Mouse (Mus musculus) forebrain, embryonic 12.5 days (tissue): ENCODE data around the gene Dpy19l1. TPM values are rescaled to one million over a fixed set of nuclear protein-coding genes. Genes with fewer than 3 reads are reported as not detected.
A peak's percentile ranks its signal among the peaks of the same experiment; 100 is the strongest.

Experiments used
- ATAC-seq: fragments of 200-750 bp; cut with Nextera tagmentation; 2 replicates; pipeline ENCODE4 v1.8.0; 2017; ENCODE audit warnings: moderate TSS enrichment; ENCODE audit not compliant: low FRiP score
- H3K27ac ChIP-seq: fragments of 300-500 bp; sonication (generic); 2 replicates; pipeline ENCODE4 v1.5.1; 2016; ENCODE audit warnings: mild to moderate bottlenecking
- H3K27me3 ChIP-seq: fragments of 300-500 bp; sonication (generic); 2 replicates; pipeline ENCODE4 v1.6.1; 2016; ENCODE audit warnings: mild to moderate bottlenecking
- H3K36me3 ChIP-seq: fragments of 300-500 bp; sonication (generic); replicated peaks from 2 replicates; pipeline ENCODE4 v1.6.1; 2016; ENCODE audit warnings: mild to moderate bottlenecking
- H3K4me1 ChIP-seq: fragments of 300-500 bp; sonication (generic); 2 replicates; pipeline ENCODE4 v1.6.1; 2016
- H3K4me2 ChIP-seq: fragments of 300-500 bp; sonication (generic); 2 replicates; pipeline ENCODE4 v1.6.1; 2016; ENCODE audit warnings: mild to moderate bottlenecking, moderate library complexity
- H3K4me3 ChIP-seq: fragments of 300-500 bp; sonication (generic); replicated peaks from 2 replicates; pipeline ENCODE4 v1.5.1; 2016; ENCODE audit warnings: mild to moderate bottlenecking
- H3K9ac ChIP-seq: fragments of 300-500 bp; sonication (generic); 2 replicates; pipeline ENCODE4 v1.6.1; 2016; ENCODE audit warnings: mild to moderate bottlenecking
- H3K9me3 ChIP-seq: fragments of 300-500 bp; sonication (generic); 2 replicates; pipeline ENCODE4 v1.6.1; 2016
- WGBS: fragments of 180-500 bp; shearing (Covaris S2); methylation state at CpG from one replicate; pipeline ENCODE4 v1.1.7; 2016; 5-methylcytosine and 5-hydroxymethylcytosine counted together
- polyA plus RNA-seq: library from polyadenylated mRNA; unstranded; fragments of >200 nt; fragmentation: Nextera tagmentation; extraction: Ambion mirVana; gene quantifications from 2 replicates; pipeline ENCODE4 v1.2.1, GENCODE M21; 2016

Gene Dpy19l1
- polyA plus RNA-seq = 10.1 and 14.4 TPM in 2 replicates

DNA sequence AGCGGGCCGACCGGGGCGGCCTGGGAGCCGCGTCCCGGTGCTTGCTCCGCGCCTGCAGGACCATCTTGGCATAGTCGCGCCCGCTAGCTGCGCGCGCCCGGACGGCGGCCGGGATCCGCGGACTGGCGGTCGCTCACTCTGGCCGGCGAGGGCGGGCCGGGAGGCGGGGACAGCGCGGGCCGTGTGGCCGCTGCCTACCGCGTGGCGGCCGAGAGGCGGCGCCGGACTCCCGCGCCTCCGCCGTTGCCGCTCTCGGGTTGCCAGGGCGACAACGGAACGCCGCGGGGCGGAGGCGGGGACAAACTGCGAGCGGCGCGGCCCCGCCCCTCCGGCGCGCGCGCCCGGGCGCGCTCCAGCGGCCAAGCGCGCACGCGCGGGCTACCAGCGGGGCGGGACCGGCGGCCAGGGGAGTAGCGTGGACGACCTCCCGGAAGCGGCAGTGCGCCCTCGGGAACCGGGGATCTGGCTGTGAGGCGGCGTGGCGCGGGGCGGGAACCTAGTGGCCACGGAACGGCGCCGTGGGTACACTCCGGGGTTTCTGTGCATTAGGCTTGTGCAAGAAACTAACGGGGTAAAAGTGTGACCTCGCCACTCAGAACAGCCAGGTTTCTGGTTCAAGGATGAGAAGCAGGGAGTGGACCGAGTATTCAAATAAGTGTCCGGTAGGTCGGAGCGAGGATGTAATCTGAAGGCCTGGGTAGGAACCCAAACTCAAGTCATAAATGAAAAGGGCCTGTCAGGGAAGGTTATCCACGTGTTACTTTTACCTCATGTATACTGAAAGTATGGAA is at the start of gene Dpy19l1:
Gene Dpy19l1, minus strand, starts transcription at position 74 of the 791 bp plus-strand sequence.
- Histone ChIP-seq H3K27me3 (no peaks in the 10 kb centered on the region), H3K9me3 (no peaks in the 10 kb centered on the region), H3K36me3 (no peaks in the 10 kb centered on the region), H3K27ac (peak within 1 kb of the TSS; percentile 92), H3K4me2 (peak within 1 kb of the TSS; percentile 66), H3K4me3 (peak within 1 kb of the TSS; percentile 78), H3K4me1 (peaks cover 17% of the 10 kb centered on the region), H3K9ac (peak within 1 kb of the TSS; percentile 83)
- peak; percentile 97 for ATAC-seq
- under 1% methylated on average over 88 of the region's 99 CpGs for WGBS

DNA sequence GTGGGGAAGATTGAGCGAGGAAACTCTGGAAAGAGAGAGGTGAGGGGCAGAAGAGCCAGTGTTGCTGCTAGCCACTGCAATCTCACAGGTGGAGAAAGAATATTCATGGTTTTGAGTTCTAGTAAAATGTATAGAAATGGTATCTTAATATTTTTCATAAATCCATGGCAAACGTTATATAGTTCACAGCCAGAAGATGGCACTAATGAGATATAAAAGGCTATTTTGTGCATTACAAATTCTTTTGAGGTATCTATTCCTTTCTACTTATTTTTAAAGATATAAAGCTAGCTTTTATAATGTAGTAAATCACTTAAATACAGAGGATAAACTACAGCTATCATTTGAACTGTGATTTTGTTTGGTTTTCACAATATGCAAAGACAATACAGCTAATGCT is 35.2 kb upstream of the Dpy19l1 start:
- Histone ChIP-seq H3K27ac (no peak overlapping the region), H3K9ac (no peak overlapping the region), H3K4me3 (no peak overlapping the region), H3K4me2 (no peak overlapping the region), H3K36me3 (no peaks in the 10 kb centered on the region), H3K9me3 (no peaks in the 10 kb centered on the region), H3K27me3 (no peaks in the 10 kb centered on the region), H3K4me1 (no peaks in the 10 kb centered on the region)
- ATAC-seq = no peak
- WGBS = 50% methylated on average over 2 of the region's 2 CpGs

DNA sequence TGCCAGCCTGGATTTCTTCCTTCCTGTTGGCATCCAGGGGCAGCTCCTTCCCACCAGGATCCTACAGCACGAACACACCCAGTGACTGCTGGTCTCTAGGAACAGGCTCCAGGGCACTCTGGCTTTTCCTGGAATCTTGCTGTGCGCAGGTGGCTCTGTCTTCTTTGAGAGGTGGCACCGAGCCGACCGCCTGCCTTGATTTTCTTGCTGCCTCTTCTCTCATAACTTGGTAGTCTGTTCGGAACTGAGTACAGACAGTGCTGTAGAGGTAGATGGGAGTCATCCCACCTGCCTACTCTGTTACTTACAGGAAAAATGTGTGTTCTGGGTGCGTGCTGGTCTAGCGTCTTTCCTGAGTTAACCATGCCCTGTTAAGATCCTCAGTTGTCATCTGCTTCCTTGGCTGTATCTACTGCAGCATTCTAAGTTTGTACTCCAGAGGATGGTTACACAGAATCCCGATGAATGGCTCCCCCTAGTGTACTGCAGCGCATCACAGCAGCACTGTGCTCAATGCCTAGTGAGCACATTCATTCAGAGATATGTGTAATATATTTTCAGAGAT is 13.7 kb upstream of the Dpy19l1 start:
- H3K4me3 ChIP-seq = no peak overlapping the region
- H3K27ac ChIP-seq = no peak overlapping the region
- 63% methylated on average over 10 of the region's 10 CpGs for WGBS
- peak; percentile 60; the same call in 1 of the 2 replicates for ATAC-seq
- H3K9me3 ChIP-seq = no peaks in the 10 kb centered on the region
- no peaks in the 10 kb centered on the region for H3K36me3 ChIP-seq
- H3K27me3 ChIP-seq = no peaks in the 10 kb centered on the region
- H3K4me2 ChIP-seq = no peak overlapping the region
- no peaks in the 10 kb centered on the region for H3K4me1 ChIP-seq
- H3K9ac ChIP-seq = no peak overlapping the region

DNA sequence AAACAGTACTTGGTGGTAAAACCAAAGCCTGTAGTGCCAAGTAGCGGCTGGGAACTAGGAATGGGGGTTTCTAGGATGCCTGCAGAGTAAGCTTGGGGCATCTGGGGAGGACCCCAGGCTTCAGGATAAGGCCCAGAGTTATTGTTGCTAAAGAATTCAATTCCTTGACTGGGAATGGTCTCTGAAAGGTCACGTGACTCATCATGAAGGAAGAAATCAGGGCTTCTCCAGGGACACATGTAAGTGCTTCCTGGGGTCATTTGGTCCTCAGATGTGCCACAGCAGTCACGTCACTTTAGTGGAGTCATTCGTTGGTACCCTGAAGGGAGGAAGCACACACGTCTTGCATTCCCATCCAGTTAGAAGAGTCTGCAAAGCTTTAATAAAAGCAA is 11.1 kb upstream of the Dpy19l1 start:
- no peak overlapping the region for H3K27ac ChIP-seq
- no peaks in the 10 kb centered on the region for H3K36me3 ChIP-seq
- no peaks in the 10 kb centered on the region for H3K9me3 ChIP-seq
- no peak overlapping the region for H3K4me2 ChIP-seq
- no peak overlapping the region for H3K4me3 ChIP-seq
- H3K27me3 ChIP-seq = no peaks in the 10 kb centered on the region
- H3K9ac ChIP-seq = no peak overlapping the region
- ATAC-seq = no peak
- H3K4me1 ChIP-seq = no peaks in the 10 kb centered on the region
- WGBS = 85% methylated on average over 5 of the region's 5 CpGs

DNA sequence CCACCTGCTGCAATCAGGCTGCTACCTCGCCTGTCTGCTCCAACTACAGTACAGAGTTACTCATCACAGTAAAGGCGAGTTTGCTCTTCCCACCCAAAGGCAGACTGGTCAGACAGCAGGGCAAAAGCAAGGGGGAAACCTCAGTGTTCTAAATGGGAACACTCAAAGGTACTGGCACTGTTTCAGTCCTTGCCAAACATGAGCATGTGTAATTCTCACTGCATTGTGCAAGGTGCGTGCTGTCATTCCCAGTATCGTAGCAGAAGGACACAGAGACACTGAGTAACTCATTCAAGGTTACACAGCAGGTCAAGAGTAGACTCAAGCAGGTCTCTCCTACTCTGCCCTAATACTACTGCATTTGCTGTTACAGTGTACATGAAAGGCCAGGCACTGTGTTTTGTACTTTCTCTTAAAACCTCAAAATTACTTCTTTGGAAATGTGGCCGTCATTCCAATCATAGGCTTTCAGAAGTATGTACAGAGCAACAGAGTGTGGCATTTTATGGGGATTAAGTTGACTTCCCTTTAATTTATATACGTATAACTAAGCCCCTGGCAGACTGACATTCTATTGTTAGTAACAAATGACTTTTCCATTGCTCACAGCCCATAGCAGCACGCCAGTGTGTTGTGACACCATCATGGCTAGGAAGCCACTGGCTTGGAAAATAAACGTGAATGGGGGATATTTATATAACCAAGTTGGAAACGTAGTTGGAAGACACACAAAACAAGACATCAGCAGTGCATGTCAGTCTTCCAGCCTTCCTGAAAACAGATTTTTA is 10.5 kb upstream of the Dpy19l1 start:
- H3K27me3 ChIP-seq = no peaks in the 10 kb centered on the region
- no peak overlapping the region for H3K27ac ChIP-seq
- no peaks in the 10 kb centered on the region for H3K36me3 ChIP-seq
- H3K9ac ChIP-seq = no peak overlapping the region
- 77% methylated on average over 9 of the region's 9 CpGs for WGBS
- no peak overlapping the region for H3K4me3 ChIP-seq
- no peak for ATAC-seq
- no peak overlapping the region for H3K4me2 ChIP-seq
- H3K9me3 ChIP-seq = no peaks in the 10 kb centered on the region
- no peaks in the 10 kb centered on the region for H3K4me1 ChIP-seq

DNA sequence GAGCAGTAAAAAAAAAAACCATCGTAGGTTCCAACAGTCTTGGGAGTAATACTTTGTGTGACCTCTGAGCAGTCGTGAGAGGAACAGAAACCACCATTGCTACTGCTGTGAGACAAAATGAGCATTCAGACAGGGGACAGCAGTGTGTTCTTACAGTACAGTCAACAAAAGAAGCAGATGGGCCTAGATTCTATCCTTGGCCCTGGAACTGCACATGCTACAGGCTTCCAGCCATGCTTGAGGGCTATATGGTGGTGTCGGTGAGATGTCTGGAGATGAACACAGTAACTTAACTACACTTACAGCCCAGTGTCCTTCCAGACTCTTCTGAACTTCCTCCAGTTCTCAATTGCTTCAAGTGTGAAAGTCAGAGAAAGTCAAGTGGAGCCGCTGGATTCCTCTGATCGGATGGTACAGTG is 9.2 kb upstream of the Dpy19l1 start:
- no peaks in the 10 kb centered on the region for H3K4me1 ChIP-seq
- H3K9ac ChIP-seq = no peak overlapping the region
- H3K4me2 ChIP-seq = no peak overlapping the region
- no peak for ATAC-seq
- H3K4me3 ChIP-seq = no peak overlapping the region
- WGBS = 93% methylated on average over 5 of the region's 5 CpGs
- no peaks in the 10 kb centered on the region for H3K27me3 ChIP-seq
- H3K9me3 ChIP-seq = no peaks in the 10 kb centered on the region
- H3K27ac ChIP-seq = no peak overlapping the region
- H3K36me3 ChIP-seq = no peaks in the 10 kb centered on the region

DNA sequence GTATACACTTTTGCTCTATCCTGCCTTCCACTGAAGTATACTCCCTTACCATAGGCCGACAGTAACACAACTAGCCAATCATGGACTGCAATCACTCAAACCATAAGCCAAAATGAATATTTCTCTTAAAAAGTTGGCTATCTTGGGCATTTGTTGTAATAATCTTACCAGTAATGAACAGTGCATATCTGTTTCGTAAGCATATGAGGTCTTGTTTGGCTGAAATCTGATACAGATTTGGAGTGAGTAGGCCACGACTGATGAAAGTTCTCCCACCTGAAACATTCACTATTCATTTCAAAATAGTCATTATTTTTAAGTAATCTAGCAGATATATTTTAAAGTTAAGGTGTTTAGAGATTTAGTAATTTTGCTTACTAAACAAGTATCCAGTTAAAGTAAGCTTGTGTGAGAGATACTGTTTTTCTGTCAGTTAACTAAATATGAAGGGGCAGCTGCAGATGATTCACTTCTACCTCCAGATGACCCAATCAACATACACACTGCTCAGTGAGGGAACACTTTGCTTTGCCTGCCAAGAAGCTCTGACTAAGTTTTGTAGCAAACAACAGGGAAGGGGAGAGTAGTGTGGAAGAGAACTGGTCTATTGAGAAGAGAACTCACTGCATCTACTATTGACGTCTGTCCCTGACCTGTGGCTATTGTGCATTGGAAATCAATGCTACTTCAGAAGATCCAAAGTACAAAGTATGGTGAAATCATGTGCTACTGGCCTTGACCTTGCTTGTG is 8.6 kb upstream of the Dpy19l1 start:
- Histone ChIP-seq H3K36me3 (no peaks in the 10 kb centered on the region), H3K9me3 (no peaks in the 10 kb centered on the region), H3K4me2 (no peak overlapping the region), H3K27me3 (no peaks in the 10 kb centered on the region), H3K4me1 (no peaks in the 10 kb centered on the region), H3K27ac (no peak overlapping the region), H3K9ac (no peak overlapping the region), H3K4me3 (no peak overlapping the region)
- no peak for ATAC-seq
- WGBS = 85% methylated on average over 4 of the region's 4 CpGs

DNA sequence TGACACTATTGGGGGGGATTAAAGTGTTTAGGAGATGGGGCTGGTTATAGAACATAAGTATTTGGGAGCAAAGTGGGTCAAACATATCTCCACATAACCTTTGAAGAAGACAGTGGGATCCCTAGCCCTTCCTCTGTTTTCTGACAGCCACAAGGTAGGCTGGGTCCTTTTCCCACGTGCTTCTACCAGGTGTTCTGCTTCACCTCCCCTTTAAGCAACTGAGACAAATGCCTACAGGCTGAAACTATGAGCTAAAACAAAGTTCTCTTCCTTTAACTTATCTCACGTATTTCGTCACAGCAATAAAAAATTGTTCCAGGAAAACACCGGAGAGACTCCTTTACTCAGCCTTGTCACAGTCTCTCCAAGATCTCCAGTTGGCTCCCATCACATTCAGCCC is 5.9 kb upstream of the Dpy19l1 start:
- H3K27me3 ChIP-seq = no peaks in the 10 kb centered on the region
- WGBS = 90% methylated on average over 4 of the region's 4 CpGs
- H3K9ac ChIP-seq = no peak overlapping the region
- no peak overlapping the region for H3K4me2 ChIP-seq
- ATAC-seq = no peak
- no peaks in the 10 kb centered on the region for H3K36me3 ChIP-seq
- no peaks in the 10 kb centered on the region for H3K9me3 ChIP-seq
- no peak overlapping the region for H3K4me3 ChIP-seq
- no peak overlapping the region for H3K27ac ChIP-seq
- H3K4me1 ChIP-seq = 0 out of 2 replicates have a peak, but pooled peaks cover 1% of the 10 kb centered on the region

DNA sequence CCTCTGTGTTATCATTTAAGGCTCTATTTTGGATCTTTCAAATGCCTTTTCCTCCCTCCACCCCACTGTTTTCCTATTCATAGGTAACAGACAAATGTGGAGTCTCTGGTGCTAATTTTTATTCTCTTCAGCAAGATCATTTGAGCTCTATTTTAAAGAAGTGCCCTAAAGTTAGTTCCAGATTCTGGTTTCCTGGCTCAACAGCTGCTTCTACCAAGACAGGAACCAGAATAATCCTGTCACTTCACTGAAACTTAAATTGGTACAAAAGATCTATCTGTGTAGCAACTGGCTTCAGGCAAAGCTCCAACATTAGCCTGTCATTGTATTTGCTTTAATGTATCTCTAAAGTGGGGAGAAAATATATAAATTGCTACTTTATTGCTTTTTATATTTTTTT is 3.6 kb upstream of the Dpy19l1 start:
- no peaks in the 10 kb centered on the region for H3K27me3 ChIP-seq
- ATAC-seq = no peak
- H3K9me3 ChIP-seq = no peaks in the 10 kb centered on the region
- peaks cover 10% of the 10 kb centered on the region for H3K4me1 ChIP-seq
- no peak overlapping the region for H3K4me2 ChIP-seq
- no peak overlapping the region for H3K9ac ChIP-seq
- no peak overlapping the region for H3K4me3 ChIP-seq
- H3K36me3 ChIP-seq = no peaks in the 10 kb centered on the region
- no peak overlapping the region for H3K27ac ChIP-seq

DNA sequence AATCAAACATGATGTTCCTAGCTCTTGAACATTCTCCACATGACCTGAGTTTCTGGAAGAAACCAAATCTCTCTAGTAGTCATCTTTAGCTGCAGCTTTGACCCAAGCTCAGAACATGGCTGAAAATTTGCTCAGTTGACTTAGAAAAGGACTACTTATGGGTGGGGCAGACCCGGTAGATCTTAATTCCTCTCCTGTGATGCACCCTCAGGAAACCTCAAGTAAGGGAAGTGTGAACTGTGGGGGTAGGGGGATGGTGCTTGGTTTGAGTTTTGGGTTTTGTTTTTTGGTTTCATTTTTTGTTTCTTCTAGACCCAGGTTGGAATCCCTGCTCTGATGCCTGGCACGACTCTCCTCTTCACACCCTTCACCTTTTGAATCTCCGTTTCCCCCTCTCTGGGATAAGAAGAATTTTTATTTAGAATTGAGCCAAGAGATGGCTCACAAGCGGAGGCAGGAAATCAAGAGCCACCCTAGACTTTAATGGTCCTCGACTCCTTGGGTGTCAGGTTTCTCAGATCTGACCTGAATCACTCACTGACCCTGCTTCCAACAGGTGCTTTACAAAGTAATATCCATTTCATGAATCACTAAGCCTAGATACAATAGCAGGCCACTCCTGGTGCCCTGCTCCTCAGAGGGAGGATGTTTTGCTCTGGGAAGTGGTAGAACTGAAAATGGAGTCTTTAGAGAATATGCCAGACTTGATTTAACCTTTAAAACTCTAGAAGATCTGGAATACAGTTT is 2.2 kb upstream of the Dpy19l1 start:
- Histone ChIP-seq H3K36me3 (no peaks in the 10 kb centered on the region), H3K9me3 (no peaks in the 10 kb centered on the region), H3K27me3 (no peaks in the 10 kb centered on the region), H3K27ac (no peak overlapping the region), H3K4me2 (no peak overlapping the region), H3K4me3 (no peak overlapping the region), H3K9ac (no peak overlapping the region), H3K4me1 (peaks cover 17% of the 10 kb centered on the region)
- 76% methylated on average over 5 of the region's 5 CpGs for WGBS
- ATAC-seq = no peak

DNA sequence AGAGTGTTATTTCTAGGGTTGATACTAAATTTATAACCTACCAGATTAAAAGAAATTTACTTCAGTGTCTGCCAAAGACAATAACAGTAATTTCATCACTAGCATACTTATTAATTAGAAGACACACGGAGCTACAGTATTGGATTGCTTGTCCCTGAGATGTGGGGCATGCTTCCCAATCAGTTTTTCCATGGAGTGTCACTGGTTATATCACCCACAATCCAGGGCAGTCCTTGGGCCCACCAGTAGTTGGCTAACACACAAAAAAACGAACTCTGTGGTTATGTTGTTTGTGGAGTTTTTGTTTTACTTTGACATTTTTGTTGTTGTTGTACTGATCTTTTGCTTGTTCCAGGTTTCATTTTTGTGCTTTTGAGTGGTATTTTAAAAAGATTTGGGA is 1.4 kb upstream of the Dpy19l1 start:
- no peaks in the 10 kb centered on the region for H3K9me3 ChIP-seq
- no peak overlapping the region for H3K9ac ChIP-seq
- no peak overlapping the region for H3K4me2 ChIP-seq
- 67% methylated on average over 2 of the region's 2 CpGs for WGBS
- peaks cover 17% of the 10 kb centered on the region for H3K4me1 ChIP-seq
- ATAC-seq = no peak
- no peak overlapping the region for H3K4me3 ChIP-seq
- no peaks in the 10 kb centered on the region for H3K27me3 ChIP-seq
- H3K27ac ChIP-seq = no peak overlapping the region
- no peaks in the 10 kb centered on the region for H3K36me3 ChIP-seq
